Mouse (Mus musculus): ENCODE data around the gene Kcnj15. TPM values are rescaled to one million over a fixed set of nuclear protein-coding genes. Genes with fewer than 3 reads are reported as not detected.

Kcnj15 gene
- polyA plus RNA-seq, 1 experiment from 2014 or later: 5.3 TPM

DNA sequence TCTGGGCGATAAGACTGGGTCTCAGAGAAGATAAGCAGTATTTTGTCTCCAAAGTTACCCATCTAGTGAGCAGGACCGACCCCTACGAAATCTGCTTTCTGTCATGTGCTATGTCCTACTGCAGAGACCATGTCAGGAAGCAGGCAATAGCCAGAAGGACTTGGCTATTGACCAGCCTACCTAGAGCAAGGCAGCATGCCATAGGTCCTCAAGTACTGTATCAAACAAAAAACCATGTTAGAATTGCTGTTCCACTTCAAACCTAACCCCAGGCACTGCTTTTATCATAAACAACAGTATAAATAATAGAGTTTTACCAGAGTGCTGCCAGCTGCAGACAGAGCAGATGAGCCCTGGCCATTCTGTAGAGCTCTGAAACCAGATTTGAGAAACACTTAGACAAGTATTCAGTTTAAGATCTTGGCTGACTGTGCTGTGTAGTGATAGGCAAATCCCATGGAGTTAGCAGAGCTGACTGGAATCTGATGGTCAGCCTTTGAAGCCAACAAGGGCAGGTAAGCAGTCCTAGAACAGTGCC is 50.5 kb downstream of the Kcnj15 start:
- no peaks in the 10 kb centered on the region for H3K36me3 ChIP-seq
- H3K4me3 ChIP-seq: no peak overlapping the region
- H3K27me3 ChIP-seq: no peaks in the 10 kb centered on the region
- no peak overlapping the region for H3K9ac ChIP-seq
- no peak for ATAC-seq (ENCODE audit: insufficient number of reproducible peaks, low FRiP score, low TSS enrichment, low read depth)
- whole genome bisulfite sequencing: 86% methylated on average over 3 of the region's 3 CpGs
- no peak overlapping the region for H3K4me2 ChIP-seq
- no peaks in the 10 kb centered on the region for H3K9me3 ChIP-seq
- no peaks in the 10 kb centered on the region; the same call in 1 of the 2 replicates for H3K4me1 ChIP-seq
- H3K27ac ChIP-seq: no peak overlapping the region

DNA sequence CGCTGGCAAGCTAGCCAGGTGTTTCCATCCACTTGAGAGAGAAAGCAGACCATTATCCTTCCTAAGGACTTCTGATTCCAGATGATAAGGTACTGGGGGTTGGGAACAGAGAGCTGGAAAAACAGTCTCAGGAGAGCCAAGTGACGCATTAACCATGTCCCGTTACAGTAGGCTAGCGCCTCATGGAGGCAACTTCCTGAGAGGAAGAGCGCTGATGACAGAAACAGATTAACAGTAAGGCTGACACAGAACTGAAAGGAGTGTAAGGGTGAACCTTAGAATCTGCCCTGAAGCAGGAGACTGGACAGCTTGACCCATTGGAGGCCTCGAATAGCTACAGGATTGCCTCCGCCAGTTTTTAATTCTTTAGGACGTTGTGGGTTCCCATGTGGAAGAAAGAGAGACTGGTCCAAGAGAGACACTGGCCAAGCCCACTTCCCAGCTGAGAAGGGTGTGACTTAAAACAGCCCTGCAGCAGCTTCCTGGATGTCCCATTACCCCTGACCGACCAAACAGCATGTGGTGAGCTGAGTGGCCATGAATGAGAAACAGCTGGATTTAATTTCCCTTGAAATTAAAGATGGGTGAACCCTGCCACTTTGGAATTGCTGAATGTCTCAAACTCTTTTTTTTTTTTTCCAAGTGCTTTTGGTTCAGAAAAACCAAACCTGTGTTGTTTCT is 64.7 kb downstream of the Kcnj15 start:
- H3K9me3 ChIP-seq: no peaks in the 10 kb centered on the region
- H3K27me3 ChIP-seq: no peaks in the 10 kb centered on the region
- 0 out of 2 replicates have a peak, but pooled peaks cover 5% of the 10 kb centered on the region for H3K4me1 ChIP-seq
- no peak overlapping the region for H3K4me2 ChIP-seq
- no peak for ATAC-seq (ENCODE audit: insufficient number of reproducible peaks, low FRiP score, low TSS enrichment, low read depth)
- H3K9ac ChIP-seq: no peak overlapping the region
- H3K27ac ChIP-seq: peak overlapping the region; percentile 33; the same call in 1 of the 2 replicates
- WGBS: 36% methylated on average over 9 of the region's 9 CpGs
- no peaks in the 10 kb centered on the region for H3K36me3 ChIP-seq
- no peak overlapping the region for H3K4me3 ChIP-seq

DNA sequence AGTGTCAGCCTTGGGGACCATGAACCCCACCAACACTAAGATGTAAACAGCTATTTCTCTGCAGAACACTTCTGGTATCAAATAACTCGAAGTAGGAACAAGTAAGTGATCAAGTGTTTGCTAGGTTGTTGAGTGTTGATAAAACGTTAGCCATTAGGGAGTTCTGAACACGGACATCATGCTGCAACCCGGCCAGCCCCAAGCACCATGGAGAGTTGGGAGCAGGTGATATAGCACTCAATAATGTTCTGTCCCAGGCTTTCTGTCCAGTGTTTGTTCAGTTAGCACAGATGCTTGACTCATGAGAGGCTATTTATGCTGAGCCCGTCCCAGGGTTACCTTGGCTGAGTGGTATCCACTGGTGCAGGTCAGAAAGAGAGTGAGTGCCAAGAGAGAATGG is 74.8 kb downstream of the Kcnj15 start:
- H3K9ac ChIP-seq: no peak overlapping the region
- no peaks in the 10 kb centered on the region for H3K27me3 ChIP-seq
- no peak overlapping the region for H3K4me3 ChIP-seq
- no peaks in the 10 kb centered on the region for H3K9me3 ChIP-seq
- no peak for ATAC-seq (ENCODE audit: insufficient number of reproducible peaks, low FRiP score, low TSS enrichment, low read depth)
- no peak overlapping the region for H3K27ac ChIP-seq
- H3K4me1 ChIP-seq: no peaks in the 10 kb centered on the region
- no peaks in the 10 kb centered on the region for H3K36me3 ChIP-seq
- no peak overlapping the region for H3K4me2 ChIP-seq
- WGBS: 82% methylated on average over 5 of the region's 5 CpGs

DNA sequence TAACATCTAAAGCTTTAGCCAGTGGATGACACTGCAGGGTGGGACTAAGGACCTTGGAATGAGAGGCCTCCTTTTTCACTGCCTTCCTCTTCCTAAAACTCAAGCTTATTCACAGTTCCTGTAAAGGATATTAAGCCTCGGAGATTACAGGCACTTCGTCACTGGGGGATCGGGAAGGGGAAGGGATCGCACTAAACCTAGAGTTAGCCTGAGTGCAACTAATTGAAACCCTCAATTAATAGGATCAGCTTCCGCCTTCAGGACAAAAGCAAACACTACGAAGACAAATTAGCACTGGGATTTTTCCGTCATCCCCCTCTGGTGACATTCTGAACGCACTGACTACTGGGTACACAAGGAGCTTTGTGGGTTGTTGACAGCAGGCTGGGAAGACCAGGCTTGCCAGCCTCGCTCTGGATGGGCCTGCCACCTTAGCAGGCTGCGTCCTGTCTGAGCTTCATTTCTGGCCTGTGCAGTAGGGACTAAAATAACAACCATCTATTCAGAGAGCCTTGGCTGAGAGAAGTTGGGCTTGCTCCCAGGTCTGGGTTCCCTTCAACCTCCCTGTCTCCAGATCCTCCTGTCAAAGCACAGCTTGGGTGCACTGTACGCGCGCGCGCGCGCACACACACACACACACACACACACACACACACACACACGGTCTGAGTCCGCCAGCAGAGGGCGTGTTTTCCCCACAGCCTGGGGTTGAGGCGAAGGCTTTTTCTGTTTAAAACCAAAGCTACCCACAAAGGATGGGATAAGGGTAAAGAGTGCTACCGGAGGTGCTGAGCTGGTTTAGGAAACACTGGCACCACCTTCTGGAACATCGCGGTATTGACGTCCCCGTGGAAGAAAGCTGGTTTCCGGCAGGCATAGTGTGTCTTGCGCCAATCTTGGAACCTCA is 83.8 kb downstream of the Kcnj15 start:
- H3K27me3 ChIP-seq: no peaks in the 10 kb centered on the region
- H3K4me1 ChIP-seq: peaks cover 23% of the 10 kb centered on the region
- ATAC-seq (ENCODE audit: insufficient number of reproducible peaks, low FRiP score, low TSS enrichment, low read depth): peak; percentile 65
- H3K9me3 ChIP-seq: no peaks in the 10 kb centered on the region
- no peak overlapping the region for H3K4me3 ChIP-seq
- H3K9ac ChIP-seq: no peak overlapping the region
- no peaks in the 10 kb centered on the region for H3K36me3 ChIP-seq
- peak overlapping the region; percentile 65 for H3K27ac ChIP-seq
- 23% methylated on average over 28 of the region's 28 CpGs for WGBS
- H3K4me2 ChIP-seq: peak overlapping the region; percentile 30

DNA sequence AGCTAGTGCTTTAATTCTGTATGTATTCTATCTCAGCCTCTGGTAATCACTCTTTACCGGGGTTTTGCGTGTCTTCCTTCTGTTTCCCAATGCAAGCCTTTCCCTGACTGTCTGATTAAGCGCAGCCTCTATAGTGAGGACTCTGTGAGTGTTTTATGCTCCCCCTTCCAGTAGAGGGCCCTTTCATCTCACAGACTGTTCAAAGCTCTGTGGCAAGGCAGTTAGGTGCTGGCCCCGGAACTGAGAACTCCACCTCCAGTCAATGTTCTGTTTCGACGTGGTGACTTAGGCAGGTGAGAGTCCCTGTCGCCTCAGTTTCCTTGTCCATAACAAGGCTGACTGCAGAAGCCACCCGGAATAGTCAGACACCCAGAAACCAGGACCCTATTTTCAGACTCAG is 84.7 kb downstream of the Kcnj15 start:
- H3K36me3 ChIP-seq: no peaks in the 10 kb centered on the region
- WGBS: 69% methylated on average over 8 of the region's 8 CpGs

DNA sequence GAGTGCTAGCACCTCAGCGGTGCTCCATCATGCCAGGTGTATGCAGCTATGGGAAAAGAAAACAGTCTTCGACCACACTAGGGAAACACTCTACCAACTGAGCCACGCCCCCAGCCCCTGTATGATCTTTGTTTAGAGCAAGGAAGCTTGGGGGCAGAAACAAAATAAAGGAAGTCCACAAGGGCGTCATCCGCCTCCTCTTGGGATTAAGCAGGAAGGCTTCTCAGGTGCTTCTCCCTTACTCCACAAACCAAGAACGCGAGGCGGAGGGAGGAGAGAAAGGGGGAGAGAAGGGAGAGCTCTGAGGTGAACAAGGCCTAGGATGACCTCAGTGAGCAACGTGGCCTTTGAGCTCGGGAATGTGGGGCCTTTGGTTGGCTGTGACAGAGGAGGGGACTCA is 87.6 kb downstream of the Kcnj15 start:
- H3K4me1 ChIP-seq: peaks cover 26% of the 10 kb centered on the region
- no peaks in the 10 kb centered on the region for H3K27me3 ChIP-seq
- H3K27ac ChIP-seq: no peak overlapping the region
- H3K4me3 ChIP-seq: no peak overlapping the region
- WGBS: 69% methylated on average over 10 of the region's 10 CpGs
- no peak overlapping the region for H3K9ac ChIP-seq
- H3K9me3 ChIP-seq: no peaks in the 10 kb centered on the region
- H3K36me3 ChIP-seq: no peaks in the 10 kb centered on the region
- H3K4me2 ChIP-seq: no peak overlapping the region
- no peak for ATAC-seq (ENCODE audit: insufficient number of reproducible peaks, low FRiP score, low TSS enrichment, low read depth)

More for the DNA sequence above, 84.7 kb downstream of the Kcnj15 start:
- Histone ChIP-seq H3K4me2 (no peak overlapping the region), H3K9ac (no peak overlapping the region), H3K4me3 (no peak overlapping the region), H3K27ac (no peak overlapping the region), H3K27me3 (no peaks in the 10 kb centered on the region), H3K4me1 (peaks cover 23% of the 10 kb centered on the region), H3K9me3 (no peaks in the 10 kb centered on the region)
- no peak for ATAC-seq (ENCODE audit: insufficient number of reproducible peaks, low FRiP score, low TSS enrichment, low read depth)

DNA sequence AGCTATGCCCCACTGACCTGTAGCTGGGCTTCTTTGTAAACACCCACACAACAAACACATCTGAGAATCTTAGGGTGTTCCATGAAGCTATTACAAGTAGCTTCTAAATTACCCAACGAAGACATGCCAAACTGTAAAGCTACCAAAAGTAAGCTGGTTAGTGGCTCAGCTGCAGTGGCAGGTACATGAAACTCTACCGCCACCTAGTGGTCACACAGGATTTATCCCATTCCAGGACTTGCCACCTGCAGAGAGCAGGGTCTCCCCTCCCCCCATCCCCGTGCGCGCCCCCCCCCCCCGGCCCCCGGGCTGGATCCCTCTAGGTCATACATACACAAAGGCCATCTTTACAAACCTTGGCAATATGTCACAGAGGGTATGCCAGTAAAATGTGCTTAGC is 88.5 kb downstream of the Kcnj15 start:
- H3K27me3 ChIP-seq: no peaks in the 10 kb centered on the region
- H3K9ac ChIP-seq: no peak overlapping the region
- no peak overlapping the region for H3K27ac ChIP-seq
- H3K9me3 ChIP-seq: no peaks in the 10 kb centered on the region
- H3K4me3 ChIP-seq: no peak overlapping the region
- H3K4me1 ChIP-seq: peaks cover 23% of the 10 kb centered on the region
- no peak overlapping the region for H3K4me2 ChIP-seq
- no peaks in the 10 kb centered on the region for H3K36me3 ChIP-seq
- 1% methylated on average over 7 of the region's 7 CpGs for WGBS
- ATAC-seq (ENCODE audit: insufficient number of reproducible peaks, low FRiP score, low TSS enrichment, low read depth): no peak

DNA sequence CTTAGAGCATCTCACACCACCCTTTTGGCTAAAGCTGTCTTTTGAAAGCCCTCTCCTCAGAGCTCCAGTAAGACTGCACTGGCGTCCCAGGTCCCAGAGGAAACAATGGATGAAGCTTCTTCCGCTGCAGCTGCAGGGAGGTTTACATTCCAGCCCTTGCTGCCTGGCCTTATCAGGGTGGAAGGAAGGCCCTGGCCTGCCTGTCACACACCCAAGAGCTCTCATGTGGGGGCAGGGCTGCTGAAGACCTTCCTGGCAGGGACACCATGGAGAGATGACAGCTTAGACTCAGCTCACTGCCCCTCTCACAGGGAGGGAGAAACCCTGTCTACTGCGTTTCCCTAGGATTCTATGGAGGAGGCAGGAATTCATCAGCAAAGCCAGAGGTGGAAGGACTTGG is 89.8 kb downstream of the Kcnj15 start:
- Histone ChIP-seq H3K9me3 (no peaks in the 10 kb centered on the region), H3K4me2 (no peak overlapping the region), H3K4me3 (no peak overlapping the region), H3K27me3 (no peaks in the 10 kb centered on the region), H3K4me1 (peaks cover 15% of the 10 kb centered on the region), H3K27ac (no peak overlapping the region), H3K9ac (no peak overlapping the region), H3K36me3 (no peaks in the 10 kb centered on the region)
- WGBS: 30% methylated on average over 3 of the region's 3 CpGs
- no peak for ATAC-seq (ENCODE audit: insufficient number of reproducible peaks, low FRiP score, low TSS enrichment, low read depth)

DNA sequence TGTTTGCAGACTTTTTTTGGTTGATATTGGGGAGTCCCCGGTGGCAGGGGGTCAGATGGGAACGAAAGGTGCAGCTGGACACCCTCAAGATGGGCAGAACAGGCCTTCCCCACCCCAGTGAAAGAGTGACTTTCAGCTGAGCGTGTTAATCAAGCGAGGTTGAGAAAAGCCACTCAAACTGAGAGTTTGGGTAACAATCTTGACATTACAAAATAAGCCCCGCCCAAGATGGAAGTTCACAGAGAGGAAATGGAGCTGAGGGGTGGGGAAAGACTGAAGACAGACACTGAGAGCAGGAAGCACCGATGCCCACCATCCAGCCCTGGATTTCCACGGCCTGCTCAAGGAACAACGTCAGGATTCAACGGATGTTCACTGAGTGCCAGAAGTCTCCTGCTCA is 91.2 kb downstream of the Kcnj15 start:
- peaks cover 20% of the 10 kb centered on the region for H3K4me1 ChIP-seq
- H3K36me3 ChIP-seq: no peaks in the 10 kb centered on the region
- H3K4me3 ChIP-seq: no peak overlapping the region
- H3K9me3 ChIP-seq: no peaks in the 10 kb centered on the region
- 90% methylated on average over 9 of the region's 9 CpGs for WGBS
- no peak overlapping the region for H3K4me2 ChIP-seq
- H3K9ac ChIP-seq: no peak overlapping the region
- no peak for ATAC-seq (ENCODE audit: insufficient number of reproducible peaks, low FRiP score, low TSS enrichment, low read depth)
- no peak overlapping the region for H3K27ac ChIP-seq
- no peaks in the 10 kb centered on the region for H3K27me3 ChIP-seq

DNA sequence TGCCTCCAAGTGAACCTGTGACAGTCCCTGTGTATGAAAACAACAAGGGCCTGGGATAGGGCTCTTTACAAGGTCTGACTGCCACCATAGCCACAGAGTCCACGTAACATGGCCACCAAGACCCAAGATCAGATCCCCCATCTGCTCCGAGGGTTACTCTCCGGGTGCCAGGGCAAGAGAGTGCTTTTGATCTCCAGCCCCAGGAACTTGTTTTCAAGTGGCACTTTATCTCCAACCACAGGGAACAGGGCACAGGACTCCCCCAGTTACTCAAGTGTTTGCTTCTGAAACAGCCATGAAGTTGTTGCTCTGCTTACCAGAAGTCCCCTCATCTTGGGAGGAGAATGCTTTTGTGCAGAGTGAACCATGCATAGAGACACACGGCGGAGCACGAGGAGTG is 92.0 kb downstream of the Kcnj15 start:
- Histone ChIP-seq H3K9ac (no peak overlapping the region), H3K27ac (no peak overlapping the region), H3K36me3 (no peaks in the 10 kb centered on the region), H3K4me2 (no peak overlapping the region), H3K4me3 (no peak overlapping the region), H3K9me3 (no peaks in the 10 kb centered on the region), H3K4me1 (peaks cover 20% of the 10 kb centered on the region), H3K27me3 (no peaks in the 10 kb centered on the region)
- 85% methylated on average over 6 of the region's 6 CpGs for WGBS
- no peak for ATAC-seq (ENCODE audit: insufficient number of reproducible peaks, low FRiP score, low TSS enrichment, low read depth)

DNA sequence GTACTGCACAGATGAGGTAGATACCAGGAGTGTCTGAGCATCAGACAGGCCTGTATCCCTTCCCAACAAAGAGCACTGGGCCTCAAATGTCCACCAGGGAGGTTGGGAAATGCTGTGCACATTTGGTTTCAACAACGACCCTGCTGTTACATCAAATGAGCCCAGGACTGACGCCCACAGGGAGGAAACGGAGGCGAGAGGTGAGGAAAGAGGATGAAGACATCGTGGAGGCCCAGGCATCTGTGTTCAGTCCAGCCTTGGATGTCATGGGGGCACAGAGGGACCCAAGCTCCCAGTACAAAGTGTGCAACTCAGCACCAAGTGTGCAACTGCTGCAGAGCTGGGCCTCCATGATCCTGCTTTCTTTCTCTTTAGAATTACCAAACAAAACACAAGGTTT is 92.4 kb downstream of the Kcnj15 start:
- Histone ChIP-seq H3K4me2 (no peak overlapping the region), H3K4me1 (peaks cover 20% of the 10 kb centered on the region), H3K27ac (no peak overlapping the region), H3K9me3 (no peaks in the 10 kb centered on the region), H3K36me3 (no peaks in the 10 kb centered on the region), H3K9ac (no peak overlapping the region), H3K4me3 (no peak overlapping the region), H3K27me3 (no peaks in the 10 kb centered on the region)
- no peak for ATAC-seq (ENCODE audit: insufficient number of reproducible peaks, low FRiP score, low TSS enrichment, low read depth)
- 66% methylated on average over 5 of the region's 5 CpGs for WGBS

Measured in limb, embryonic 15.5 days (tissue).